Mouse (Mus musculus): ENCODE data around the gene Mb.

Mb gene

DNA sequence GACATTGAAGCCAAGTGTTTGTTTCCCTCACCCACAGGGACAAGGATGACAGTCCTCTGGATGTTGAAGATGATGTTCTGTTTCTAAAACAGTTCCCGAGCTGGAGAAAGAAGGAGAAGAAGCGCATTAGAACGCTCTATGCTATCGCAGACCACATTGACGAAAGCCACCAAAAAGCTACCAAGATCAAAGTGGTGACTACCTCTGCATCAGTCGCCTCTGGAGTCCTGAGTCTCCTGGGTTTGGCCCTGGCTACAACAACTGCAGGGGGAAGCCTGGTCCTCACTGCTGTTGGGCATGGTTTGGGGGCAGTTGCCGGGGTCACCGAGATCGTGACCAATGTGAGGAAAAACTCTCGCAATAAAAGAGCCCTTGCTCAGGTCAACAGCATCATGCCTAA, at the start of gene Mb:
TSS of gene Mb (minus strand) at position 101 of the 400 bp plus-strand sequence.
- no peak for DNase-seq (ENCODE audit: low read depth)

DNA sequence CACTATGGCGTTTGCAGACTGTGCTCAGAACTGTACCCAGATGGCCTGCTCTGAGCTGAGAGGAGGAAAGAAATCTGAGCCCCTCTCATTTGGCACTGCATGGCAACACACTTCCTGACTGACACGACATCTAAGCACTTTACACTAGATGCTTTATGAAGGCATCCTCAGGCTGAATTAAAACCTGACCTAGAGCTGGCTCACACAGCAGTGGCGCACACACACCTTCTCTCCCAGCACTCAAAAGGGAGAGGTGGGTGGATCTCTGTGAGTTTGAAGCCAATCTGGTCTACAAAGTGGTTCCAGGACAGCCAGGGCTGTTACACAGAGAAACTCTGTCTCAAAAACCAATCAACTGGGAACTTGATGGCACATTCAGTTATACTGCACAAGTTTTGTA, 49.3 kb upstream of the Mb start:
- no peak for DNase-seq (ENCODE audit: low read depth)

DNA sequence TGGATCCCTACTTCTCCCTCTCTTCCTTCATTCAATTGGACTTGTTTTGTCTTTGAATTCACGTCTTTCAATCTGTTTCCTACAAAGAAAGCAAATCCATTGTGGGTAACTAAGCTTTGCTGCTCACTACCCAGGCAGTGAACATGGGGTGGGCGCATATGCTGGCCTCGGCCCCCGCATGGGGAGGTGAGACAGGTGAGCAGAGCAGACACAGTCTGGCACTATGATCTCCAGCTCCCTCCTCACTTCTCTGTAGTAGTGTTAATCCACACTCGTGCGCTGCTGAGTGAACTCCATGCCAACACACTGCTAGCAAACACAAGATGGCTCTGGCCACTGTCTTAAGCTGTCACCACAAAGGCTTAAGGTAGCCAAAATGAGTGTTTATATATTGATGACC, 46.9 kb upstream of the Mb start:
- no peak for DNase-seq (ENCODE audit: low read depth)

DNA sequence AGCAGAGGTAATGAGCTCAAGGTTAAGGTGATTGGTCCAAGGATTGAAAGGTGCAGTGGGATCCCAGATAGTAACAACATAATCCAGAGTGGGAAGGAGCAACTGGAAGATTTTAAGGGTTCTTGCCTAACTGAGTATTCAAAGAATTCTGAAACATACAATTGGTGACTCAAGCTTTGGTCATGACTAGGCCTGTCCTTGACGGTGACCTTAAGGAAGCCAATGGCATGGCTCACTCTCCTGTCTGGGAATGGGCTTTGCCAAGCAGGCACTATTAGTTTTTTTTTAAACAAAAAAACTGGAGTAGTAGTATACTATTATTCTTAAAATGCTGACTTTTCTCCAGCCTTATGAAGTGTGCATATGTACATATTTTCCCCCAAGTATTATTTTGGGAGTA, 44.7 kb upstream of the Mb start:
- DNase-seq (ENCODE audit: low read depth): peak; percentile 61

DNA sequence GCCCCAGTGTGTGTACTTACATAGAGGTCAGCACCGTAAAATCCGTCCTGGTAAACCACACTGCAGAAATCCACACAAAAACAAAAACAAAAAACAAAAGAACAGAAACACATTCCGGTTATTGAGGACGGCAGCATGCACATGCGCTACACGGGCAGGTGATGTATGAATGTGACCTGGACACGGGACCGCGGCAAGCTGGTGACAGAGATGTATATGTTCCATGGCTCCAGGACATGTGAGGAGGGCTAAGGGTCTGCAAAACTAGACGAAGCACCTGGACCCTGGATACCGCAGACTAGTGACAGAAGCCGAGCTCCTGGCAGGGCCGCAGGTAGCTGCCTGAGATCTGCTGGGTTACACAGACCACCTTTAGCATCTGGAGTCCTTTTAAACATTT, 44.0 kb upstream of the Mb start:
- no peak for DNase-seq (ENCODE audit: low read depth)

DNA sequence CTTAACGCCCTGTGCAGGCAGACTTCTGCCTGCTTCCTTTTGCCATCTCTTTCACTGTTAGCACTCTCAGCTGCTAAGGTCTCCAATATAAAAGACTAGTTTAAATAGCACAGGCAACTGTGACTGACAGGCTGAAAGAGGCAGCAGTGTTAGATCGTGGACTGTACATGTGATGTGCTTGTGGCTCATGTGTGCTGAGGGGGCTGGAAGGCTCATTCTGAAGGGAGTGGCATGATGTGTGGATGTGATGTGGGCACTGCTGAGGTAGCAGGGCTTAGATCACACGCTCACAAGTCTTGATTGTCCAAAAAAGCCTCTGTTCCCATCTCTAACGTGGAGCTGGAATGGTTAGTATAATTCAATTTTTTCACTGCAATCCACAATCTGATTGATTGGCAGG, 40.9 kb upstream of the Mb start:
- DNase-seq (ENCODE audit: low read depth): no peak

DNA sequence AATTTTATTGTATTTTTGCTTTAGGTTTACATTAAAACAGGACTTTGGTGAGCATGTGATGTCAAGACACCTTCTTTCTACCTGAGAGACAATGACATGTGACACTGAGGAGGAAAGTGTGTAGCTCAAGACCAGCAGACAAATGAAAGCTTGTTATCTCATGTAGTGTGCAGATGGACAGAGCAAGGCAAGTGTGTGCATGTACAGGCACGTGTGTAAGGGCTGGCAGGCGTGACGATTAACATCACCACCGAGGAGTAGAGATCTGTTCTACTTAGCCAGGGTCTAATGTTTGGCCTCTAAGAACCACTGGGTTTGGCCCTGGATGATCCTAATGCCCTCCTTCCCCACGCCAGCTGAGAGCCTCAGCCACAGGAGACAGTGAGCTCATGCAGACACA, 40.1 kb upstream of the Mb start:
- no peak for DNase-seq (ENCODE audit: low read depth)

DNA sequence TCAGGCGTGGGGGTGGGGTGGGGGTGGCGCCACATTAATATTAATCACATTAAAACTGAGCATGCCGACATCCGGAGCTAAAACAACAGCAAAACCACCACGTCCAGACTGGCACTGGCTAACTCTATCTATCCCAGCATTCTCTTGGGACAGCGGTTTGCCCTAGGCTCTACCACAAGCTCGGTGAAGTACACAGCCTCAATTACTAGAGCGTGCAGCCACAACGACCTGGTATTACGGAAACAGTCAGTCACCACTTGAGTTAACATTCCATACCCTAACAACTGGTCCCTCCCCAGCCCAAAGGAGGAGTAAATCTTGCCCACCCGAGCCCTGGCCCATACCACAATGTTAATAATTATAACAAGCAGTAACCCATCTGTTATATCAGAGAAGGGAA, 38.8 kb upstream of the Mb start:
- no peak for DNase-seq (ENCODE audit: low read depth)

DNA sequence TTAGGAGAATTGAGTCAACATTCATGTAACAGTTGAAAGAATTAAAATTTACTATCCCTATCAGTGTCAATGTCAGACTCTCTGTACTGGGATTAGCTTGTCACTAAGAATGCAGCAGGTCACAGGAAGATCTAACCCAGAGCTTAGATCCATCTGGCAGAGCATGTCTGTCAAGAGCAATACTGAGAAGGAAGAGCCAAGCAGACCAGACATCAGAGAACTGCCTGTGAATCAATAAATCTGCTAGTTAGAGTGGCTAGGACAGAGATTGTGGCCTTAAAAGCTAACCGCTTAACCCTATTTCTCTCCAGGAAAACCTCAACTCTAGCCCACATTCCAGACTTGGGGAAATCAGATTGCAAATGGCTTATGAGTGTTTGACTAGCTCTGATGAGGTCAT, 36.0 kb upstream of the Mb start:
- DNase-seq (ENCODE audit: low read depth): no peak

DNA sequence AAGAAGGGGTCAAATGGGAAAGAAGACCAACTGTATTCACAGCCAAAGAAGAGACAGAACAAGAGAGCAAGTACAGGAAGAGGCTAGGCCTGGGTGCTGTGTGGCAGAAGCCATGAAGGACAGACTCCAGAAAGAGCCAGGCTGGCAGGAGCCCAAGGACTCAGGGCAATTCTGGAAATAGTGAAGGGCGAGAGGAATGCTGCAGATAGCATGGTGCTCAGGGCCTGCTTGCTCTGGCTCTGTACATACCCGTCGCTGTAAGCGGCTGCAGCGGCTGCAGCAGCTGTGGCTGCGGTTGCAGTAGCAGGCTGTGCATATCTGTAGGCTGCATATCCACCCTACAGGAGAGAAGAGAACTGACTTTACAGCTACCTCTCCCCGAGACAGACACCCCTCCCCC, 35.3 kb upstream of the Mb start:
- no peak for DNase-seq (ENCODE audit: low read depth)

DNA sequence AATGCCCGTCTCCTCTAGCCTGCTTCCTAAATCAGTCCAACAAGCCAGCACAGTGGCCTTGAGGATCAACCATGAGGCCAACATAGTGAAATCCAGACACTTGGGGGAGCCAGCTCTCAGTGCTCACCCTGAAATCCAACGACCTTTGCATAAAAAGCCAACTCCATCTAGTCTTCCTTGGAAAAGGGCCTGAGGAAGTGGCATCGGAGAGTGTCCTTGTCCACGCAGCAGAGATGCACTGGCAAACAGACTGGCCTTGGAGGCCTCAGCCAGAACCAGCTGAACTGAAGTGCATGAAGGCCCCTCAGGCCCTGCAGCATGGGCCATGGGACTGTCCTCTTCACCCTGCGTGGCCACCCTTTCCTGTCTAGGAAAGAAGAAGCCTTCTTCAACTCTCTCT, 31.0 kb upstream of the Mb start:
- no peak for DNase-seq (ENCODE audit: low read depth)

DNA sequence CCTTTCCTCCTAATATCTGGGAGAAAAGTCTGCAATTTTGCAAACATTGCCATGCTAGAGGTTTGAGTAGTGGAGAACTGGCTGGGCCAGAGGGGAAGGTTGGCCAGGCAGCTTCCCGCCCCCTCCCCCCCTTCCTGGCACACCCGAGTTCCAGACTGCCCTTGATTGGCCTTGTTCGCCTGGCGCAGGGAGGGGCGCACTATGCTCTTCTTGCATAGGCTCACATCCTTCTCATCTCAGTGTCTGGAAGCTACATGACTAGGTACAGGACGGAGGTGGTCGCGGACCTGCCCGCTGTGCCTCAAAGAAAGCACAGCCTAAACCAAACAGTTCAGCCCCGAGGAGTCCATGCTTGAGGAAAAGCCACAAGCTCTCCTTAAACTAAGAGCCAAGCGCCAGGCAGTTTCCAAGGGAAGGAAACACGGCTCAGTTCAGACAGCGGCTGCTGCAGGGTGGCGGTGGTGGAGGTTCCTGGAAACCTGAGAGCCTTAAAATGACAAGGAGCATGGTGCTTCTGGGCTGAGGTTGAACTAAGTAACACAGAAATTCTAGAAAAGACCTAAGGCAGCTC, 30.3 kb upstream of the Mb start:
- no peak for DNase-seq (ENCODE audit: low read depth)

DNA sequence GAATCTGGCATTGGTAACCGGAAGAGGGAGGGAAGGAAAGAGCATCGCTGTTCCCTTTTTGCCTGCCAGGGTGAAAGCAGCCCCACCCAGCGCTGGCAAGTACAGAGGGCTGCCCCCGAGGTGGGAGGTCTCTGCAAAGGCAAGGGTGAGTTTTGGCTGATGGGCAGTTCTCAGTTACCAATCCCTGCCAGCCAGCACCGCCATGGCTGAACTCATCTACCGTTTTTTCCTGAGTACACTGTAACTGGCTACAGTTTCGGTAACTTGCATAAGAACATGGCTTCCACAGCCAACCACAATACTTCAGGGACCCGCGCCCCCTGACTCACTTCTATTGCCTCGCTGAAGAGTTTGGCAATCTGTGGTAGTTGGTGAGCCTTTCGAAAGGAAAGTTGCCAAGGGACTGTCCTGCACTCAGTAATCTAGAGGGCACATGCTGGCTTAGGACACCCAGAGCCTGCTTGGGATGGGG, 29.5 kb upstream of the Mb start:
- DNase-seq (ENCODE audit: low read depth): peak; percentile 79

DNA sequence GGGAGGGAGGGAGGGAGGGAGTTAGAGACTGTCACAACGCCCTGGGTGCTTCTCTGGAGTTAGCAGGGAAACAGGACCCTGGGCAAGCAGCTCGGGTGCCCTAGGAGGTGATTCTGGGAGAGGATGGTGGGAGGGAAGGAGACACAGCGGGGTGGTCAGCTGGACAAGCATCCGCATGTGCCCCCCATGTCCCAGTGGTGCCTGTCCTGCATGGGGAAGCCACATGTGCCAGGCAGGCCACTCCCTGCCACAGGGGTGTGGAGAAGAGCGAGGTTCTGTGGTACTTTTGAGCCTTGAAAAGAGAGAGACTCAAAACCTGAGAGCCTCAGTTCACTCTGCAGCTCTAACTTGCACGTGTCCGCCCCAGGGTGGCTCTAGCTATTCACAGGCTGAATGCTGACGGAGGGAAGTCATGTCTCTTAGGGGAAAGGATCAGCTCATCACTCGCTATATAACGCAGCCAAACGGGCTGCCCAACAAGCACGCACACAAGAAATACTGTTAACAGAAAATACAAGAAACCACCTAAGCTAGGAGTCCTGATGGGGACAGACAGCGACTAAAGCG, 28.9 kb upstream of the Mb start:
- DNase-seq (ENCODE audit: low read depth): no peak

DNA sequence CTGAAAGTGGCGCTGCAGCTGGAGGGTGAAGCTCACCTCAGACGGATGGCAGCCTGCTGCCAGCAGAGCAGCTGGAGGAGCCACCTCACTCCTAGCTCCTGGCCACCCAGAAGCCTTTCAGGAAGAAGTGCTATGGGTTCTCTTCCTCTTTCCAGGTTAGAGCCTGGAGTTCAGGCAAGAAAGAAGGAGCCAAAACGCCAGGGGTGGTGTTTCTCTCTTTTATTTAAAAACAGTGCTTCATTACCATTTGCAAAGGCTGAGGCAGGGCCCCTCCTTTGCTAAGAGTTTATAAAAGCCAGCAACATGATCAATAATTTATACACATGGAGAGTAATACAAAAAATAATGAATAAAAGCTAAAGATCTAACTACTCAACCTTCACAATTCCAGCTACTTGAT, 28.3 kb upstream of the Mb start:
- no peak for DNase-seq (ENCODE audit: low read depth)

DNA sequence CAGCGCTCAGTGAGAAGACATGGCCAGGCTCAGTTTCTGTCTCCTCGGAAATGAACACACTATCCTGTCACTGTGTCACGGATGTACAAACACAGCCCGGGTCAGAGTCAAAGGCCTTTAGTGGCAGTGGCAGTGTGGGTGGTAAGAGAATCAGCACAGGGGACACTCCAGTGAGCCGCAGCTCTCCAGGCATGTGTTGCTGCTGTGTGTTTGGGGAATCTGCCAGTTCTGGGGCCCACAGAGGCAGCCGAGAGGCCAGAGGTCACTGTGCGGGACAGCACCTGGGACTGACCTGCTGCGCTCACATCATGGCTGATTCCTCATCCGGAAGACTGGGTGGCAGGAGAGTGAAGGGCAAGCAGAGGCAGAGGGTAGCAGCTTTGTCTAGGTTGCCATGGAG, 27.4 kb upstream of the Mb start:
- DNase-seq (ENCODE audit: low read depth): no peak

DNA sequence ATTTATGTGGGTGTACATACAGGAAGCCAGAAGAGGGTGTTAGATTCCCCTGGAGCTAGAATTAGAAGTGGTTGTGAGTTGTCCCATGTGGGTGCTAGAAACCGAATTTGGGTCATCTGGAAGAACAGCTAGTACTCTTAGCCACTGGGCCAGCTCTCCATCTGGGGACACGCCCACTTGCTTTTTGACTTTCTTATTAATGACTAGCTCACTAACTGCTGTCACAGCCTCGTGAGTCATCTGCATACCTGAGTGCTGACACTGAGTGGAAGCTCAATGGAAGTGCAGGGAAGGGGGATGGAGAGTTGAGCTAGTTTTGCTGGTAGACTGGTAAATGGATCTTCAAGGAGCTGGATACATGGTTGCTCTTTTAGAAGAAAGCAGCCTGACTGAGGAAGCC, 26.1 kb upstream of the Mb start:
- peak; percentile 82 for DNase-seq (ENCODE audit: low read depth)

DNA sequence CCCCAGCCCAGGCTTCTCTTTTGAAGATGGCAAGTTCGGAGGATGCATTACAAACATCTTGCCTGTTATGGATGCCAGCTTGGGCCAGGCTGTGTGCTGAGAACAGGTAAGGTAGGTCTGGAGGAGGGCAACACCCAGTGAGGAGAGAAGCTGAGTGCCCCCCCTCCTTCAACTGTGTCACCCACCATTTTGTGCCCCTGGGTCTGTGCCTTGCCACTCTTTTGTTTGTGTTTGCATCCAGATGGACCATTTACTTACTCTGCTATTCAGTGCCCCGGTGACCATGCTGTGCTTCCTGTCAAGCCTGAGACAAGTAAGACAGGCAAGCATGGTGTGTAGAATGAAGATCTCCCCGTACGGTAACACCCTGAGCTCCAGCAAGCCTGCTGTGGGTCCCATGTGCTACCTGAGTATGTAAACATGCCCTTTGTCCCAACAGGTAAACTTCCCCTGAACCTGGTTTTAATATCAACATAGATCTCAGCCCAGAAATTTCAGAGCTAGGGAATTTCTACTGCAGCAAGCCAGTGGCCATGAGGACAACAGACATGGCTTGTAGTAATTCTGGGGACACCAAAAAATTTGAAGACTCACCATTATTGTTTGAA, 22.2 kb upstream of the Mb start:
- no peak for DNase-seq (ENCODE audit: low read depth)

DNA sequence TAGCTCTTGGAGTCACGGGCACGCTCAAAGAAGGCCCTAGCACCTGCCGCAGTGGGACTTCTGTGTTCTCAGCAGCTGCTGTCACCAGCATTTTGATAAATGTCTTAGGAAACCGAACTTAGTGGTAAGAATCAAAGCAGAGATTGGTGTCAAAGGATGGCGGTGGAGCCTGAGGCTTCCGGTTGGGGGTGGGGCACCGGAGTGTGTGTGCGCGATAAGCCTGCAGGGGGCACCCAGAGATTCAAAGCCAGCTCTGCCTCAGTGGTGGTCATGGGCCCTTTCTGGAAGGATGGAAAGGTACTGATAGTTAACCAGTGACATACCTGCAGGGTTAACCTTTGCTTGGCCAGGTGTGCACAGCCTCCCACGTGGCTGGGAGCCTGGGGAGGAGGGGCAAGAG, 21.0 kb upstream of the Mb start:
- no peak for DNase-seq (ENCODE audit: low read depth)

DNA sequence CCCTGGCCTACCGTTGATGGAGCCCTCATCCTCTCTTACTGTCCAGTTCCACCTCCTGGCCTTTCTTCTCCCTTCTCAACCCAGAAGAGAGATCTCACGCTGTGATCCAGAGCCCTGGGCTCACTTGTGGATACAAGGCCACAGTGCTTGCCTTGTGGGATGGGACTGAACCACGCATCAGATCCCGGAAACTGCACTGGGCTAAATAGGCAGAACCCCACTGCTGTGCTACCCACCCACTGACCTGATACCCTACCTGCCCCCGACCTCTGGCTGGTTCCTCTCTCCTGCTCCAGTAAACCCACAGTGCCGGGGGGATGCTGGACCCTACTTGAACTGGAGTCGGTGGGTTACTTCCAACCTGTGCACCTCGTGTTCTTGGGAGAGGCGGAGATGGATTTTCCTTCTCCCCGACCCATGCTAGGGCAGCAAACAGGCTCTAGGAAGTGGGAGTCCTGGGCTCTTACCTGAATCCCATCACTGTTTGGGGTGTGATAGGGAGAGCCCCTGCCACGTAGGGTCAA, 20.3 kb upstream of the Mb start:
- DNase-seq (ENCODE audit: low read depth): no peak

DNA sequence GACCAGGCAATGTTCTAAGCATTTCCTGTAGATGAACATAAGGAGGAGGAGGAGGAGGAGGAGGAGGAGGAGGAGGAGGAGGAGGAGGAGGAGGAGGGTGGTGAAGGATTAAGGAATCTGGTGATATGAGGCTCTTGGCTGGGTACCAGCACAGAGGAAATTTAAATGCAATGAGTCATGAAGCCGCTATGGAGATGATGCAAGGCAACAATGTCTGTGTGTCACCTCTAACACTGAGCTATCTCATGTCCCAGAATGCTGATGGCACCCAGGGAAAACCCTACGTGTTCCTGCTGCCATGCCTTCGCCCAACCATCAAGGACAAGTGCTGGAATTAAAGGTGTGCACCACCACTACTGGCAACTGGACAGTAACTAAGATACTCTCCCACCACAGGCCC, 18.5 kb upstream of the Mb start:
- peak; percentile 77 for DNase-seq (ENCODE audit: low read depth)

DNA sequence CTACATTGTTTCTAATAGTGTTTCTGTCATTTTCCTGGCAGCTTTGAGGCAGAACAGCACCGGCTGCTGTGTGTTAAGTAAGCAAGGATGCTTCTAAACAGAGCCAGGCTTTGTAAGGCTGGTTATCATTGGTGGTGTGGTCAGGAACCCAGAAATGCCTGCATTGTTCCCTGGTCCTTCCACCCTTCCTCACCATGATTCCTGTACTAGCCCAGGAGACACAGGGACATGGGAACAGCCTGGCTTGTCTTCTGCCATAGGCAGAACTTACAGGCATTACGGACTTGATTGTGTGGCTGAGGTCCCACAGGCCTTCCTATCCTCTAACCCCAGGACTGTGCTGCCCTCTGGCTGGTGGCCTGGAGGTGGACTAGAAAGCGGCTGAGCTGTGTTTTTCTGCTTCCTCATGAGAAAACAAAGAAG, 18.0 kb upstream of the Mb start:
- peak; percentile 52 for DNase-seq (ENCODE audit: low read depth)

DNA sequence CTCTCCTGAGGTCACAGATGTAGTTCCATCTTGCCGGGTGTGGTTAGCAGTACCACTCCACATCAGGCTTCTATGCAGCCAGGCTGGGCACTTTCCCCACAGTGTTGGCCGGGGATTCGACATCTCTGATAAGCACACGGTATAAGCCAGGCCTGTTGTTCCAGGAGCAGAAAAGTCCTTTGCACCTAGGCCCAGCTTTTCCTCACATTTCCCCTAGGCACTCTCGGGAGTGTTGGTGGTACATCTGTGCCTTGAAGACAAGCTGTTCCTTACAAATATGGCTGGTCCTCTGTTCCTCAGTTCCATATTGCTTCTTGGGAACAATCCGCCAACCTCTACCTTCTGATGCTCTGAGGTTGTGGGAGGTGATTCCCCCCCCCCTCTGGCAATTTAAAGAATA, 15.8 kb upstream of the Mb start:
- DNase-seq (ENCODE audit: low read depth): no peak
